Comparison of ENCODE assay signal across 13 mouse cellular contexts in genomic region chr2:117262184-117262583, GRCm38 (mm10).
"Had no signal": no experiment of that assay in that cellular context is flagged by ENCODE, and none has a peak within 500 bp of the region (broad histone marks: within the 10 kb centered on the region; RNA-seq: fewer than 3 reads in every experiment).

No protein-coding gene starts in this region.

- DNase-seq: liver, postnatal 0 days; lung, embryonic 14.5 days; lung, postnatal 10 days; lung, postnatal 4 days; midbrain, embryonic 14.5 days; retina, postnatal 1 day; right cerebral cortex, adult 18-20 months; right cerebral cortex, postnatal 25 days; right cerebral cortex, postnatal 4 days; thymus, adult 2 months; thymus, postnatal 25 days; thymus, postnatal 4 days had no signal

- ATAC-seq: liver, postnatal 0 days; midbrain, embryonic 16.5 days had no signal
